Mouse (Mus musculus) midbrain, postnatal 0 days (tissue): Measurements from ENCODE around the gene Cipc. TPM values are rescaled to one million over a fixed set of nuclear protein-coding genes. Genes with fewer than 3 reads are reported as not detected.

Source experiments
- ATAC-seq: fragments of 200-750 bp; cut with Nextera tagmentation; 2 replicates; pipeline ENCODE4 v1.8.0; 2017; ENCODE audit warnings: moderate number of reproducible peaks, mild to moderate bottlenecking, moderate TSS enrichment, moderate library complexity; ENCODE audit not compliant: low FRiP score
- DNase-seq: peaks from one replicate; pipeline ENCODE4 v3.0.0-alpha.2; 2015; ENCODE audit warnings: low spot score
- H3K27ac ChIP-seq: fragments of 300-500 bp; sonication (generic); 2 replicates; pipeline ENCODE4 v1.5.1; 2014; ENCODE audit warnings: low read depth, mild to moderate bottlenecking, low read length, mixed read lengths
- H3K27me3 ChIP-seq: fragments of 300-500 bp; sonication (generic); 2 replicates; pipeline ENCODE4 v1.6.1; 2014; ENCODE audit warnings: low read length, control low read depth, mixed read lengths; ENCODE audit not compliant: insufficient read depth
- H3K36me3 ChIP-seq: fragments of 300-500 bp; sonication (generic); 2 replicates; pipeline ENCODE4 v1.6.1; 2014; ENCODE audit warnings: low read length, control low read depth, mixed read lengths; ENCODE audit not compliant: insufficient read depth
- H3K4me1 ChIP-seq: fragments of 300-500 bp; sonication (generic); 2 replicates; pipeline ENCODE4 v1.6.1; 2014; ENCODE audit warnings: mild to moderate bottlenecking, control low read depth, antibody characterized with exemption, low read length, mixed read lengths; ENCODE audit not compliant: insufficient read depth
- H3K4me2 ChIP-seq: fragments of 300-500 bp; sonication (generic); 2 replicates; pipeline ENCODE4 v1.6.1; 2014; ENCODE audit warnings: low read depth, mild to moderate bottlenecking, low read length, mixed read lengths; ENCODE audit not compliant: poor library complexity, severe bottlenecking
- H3K4me3 ChIP-seq: fragments of 300-500 bp; sonication (generic); 2 replicates; pipeline ENCODE4 v1.5.1; 2014; ENCODE audit warnings: low read depth, mild to moderate bottlenecking, low read length, moderate library complexity
- H3K9ac ChIP-seq: fragments of 300-500 bp; sonication (generic); replicated peaks from 2 replicates; pipeline ENCODE4 v1.6.1; 2014; ENCODE audit warnings: mild to moderate bottlenecking, low read length, moderate library complexity, mixed read lengths; ENCODE audit not compliant: poor library complexity, severe bottlenecking
- H3K9me3 ChIP-seq: fragments of 300-500 bp; sonication (generic); 2 replicates; pipeline ENCODE4 v1.6.1; 2016; ENCODE audit warnings: low read length, control low read depth
- CTCF ChIP-seq: IDR thresholded peaks from 2 replicates; pipeline ENCODE4 v1.5.1; 2016; ENCODE audit warnings: antibody characterized with exemption, mild to moderate bottlenecking
- WGBS: fragments of 180-500 bp; shearing (Covaris S2); extraction: QIAGEN DNeasy Blood & Tissue Kit; methylation state at CpG from one replicate; pipeline ENCODE4 v1.1.7; 2014; 5-methylcytosine and 5-hydroxymethylcytosine counted together
- polyA plus RNA-seq: library from polyadenylated mRNA; unstranded; fragments of >200 nt; fragmentation: Nextera tagmentation; extraction: Ambion mirVana; gene quantifications from 2 replicates; pipeline ENCODE4 v1.2.1, GENCODE M21; 2015
- total RNA-seq: library from RNA; depleted of rRNA; stranded (reverse); fragments of >200 nt; gene quantifications from 2 replicates; pipeline ENCODE4 v1.2.3, GENCODE M21; 2014

The Cipc gene
- total and polyA plus RNA-seq, 2 experiments from 2014 or later: 34.6 to 77.5 TPM

DNA sequence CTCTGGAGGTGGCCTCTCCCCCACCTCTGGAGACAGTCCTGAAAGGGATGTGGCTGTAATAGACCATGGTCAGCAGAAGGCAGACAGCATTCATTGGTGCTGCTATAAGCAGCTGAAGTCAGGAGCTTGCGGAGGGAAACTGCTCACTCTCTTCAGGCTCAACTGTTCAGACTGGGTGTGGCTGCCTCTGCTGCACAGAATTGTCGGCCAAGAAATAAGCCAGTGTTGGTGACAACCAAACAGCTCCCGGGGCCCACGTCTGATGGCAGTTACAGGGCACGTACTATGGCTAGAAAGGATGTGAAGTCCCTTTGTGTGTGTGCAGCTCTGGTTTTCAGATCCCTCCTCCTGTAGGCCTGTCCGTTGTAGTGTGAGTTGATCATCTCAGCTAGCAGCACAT lies 32.1 kb upstream of the Cipc start:
- no peak overlapping the region for H3K27ac ChIP-seq
- H3K36me3 ChIP-seq: no peaks in the 10 kb centered on the region
- WGBS: 60% methylated on average over 6 of the region's 6 CpGs
- DNase-seq (no peak), ATAC-seq (no peak)
- H3K4me2 ChIP-seq: no peak overlapping the region
- H3K27me3 ChIP-seq: no peaks in the 10 kb centered on the region
- H3K4me3 ChIP-seq: no peak overlapping the region
- no peaks in the 10 kb centered on the region for H3K9me3 ChIP-seq
- no peak overlapping the region for H3K9ac ChIP-seq
- H3K4me1 ChIP-seq: peaks cover 26% of the 10 kb centered on the region
- no peak for TF ChIP-seq CTCF

- no peak for DNase-seq
- H3K4me1 ChIP-seq: peaks cover 26% of the 10 kb centered on the region
Measured at GRCm38 (mm10) chr12:86915617-86916016, 31.2 kb upstream of the Cipc start.

GRCm38 (mm10) chr12:86916796-86917573 lies 29.9 kb upstream of the Cipc start:
- DNase-seq (no peak), ATAC-seq (no peak)
- H3K4me3 ChIP-seq: no peak overlapping the region
- H3K9me3 ChIP-seq: no peaks in the 10 kb centered on the region
- TF ChIP-seq CTCF: no peak
- H3K4me1 ChIP-seq: peaks cover 26% of the 10 kb centered on the region
- H3K9ac ChIP-seq: peak overlapping the region; percentile 24; the same call in 1 of the 2 replicates
- H3K36me3 ChIP-seq: no peaks in the 10 kb centered on the region
- H3K4me2 ChIP-seq: no peak overlapping the region
- H3K27ac ChIP-seq: peak overlapping the region; percentile 77
- 86% methylated on average over 7 of the region's 7 CpGs for WGBS
- H3K27me3 ChIP-seq: no peaks in the 10 kb centered on the region

More at GRCm38 (mm10) chr12:86915617-86916016, 31.2 kb upstream of the Cipc start:
- Histone ChIP-seq H3K4me2 (no peak overlapping the region), H3K4me3 (no peak overlapping the region), H3K27ac (no peak overlapping the region), H3K27me3 (no peaks in the 10 kb centered on the region), H3K9ac (no peak overlapping the region), H3K9me3 (no peaks in the 10 kb centered on the region), H3K36me3 (no peaks in the 10 kb centered on the region)
- no peak for ATAC-seq
- 71% methylated on average over 7 of the region's 7 CpGs for WGBS
- TF ChIP-seq CTCF: no peak

- DNase-seq (peak; percentile 62), ATAC-seq (peak; percentile 64; the same call in 1 of the 2 replicates)
- TF ChIP-seq CTCF: no peak
- peak overlapping the region; percentile 24; the same call in 1 of the 2 replicates for H3K9ac ChIP-seq
- H3K4me2 ChIP-seq: no peak overlapping the region
- H3K4me1 ChIP-seq: peaks cover 21% of the 10 kb centered on the region
- no peaks in the 10 kb centered on the region for H3K27me3 ChIP-seq
- no peaks in the 10 kb centered on the region for H3K9me3 ChIP-seq
- H3K4me3 ChIP-seq: no peak overlapping the region
- WGBS: 6% methylated on average over 11 of the region's 11 CpGs
- H3K36me3 ChIP-seq: no peaks in the 10 kb centered on the region
- peak overlapping the region; percentile 77 for H3K27ac ChIP-seq
Measured at GRCm38 (mm10) chr12:86918361-86918967, 28.4 kb upstream of the Cipc start.

DNA sequence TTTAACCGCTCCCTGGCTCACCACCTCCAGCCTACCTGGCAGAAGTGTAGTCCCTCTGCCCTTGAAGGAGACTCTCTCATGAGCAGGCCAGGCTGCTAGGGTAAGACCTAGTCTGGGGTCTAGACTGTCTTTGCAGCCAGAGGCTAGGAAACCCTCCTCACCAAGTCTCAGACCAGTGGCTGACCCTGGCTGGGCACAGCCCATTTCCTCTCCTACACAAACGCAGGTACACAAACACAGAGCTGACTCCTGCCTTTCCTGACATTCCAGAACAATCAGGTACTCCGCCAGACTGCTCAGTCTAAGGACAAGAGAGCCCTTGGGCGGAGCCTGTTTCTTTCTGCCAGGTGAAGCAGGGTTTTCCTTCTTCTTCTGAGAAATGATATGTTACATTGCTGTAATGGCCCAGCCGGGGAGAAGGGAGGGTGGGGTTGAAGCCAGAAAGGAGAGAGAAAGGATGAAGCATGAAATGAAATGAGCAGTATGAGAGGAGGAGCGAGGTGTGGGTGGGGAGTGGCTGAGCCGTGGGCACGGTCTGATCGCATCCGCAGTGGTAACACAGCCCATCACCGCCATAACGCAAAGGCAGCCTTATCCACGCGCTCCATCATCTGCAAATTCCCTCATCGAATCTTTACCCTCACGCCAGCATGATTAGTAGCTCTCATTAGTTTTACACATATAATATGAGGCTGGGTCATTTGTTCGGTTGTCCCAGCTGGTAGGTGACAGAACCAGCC lies 27.7 kb upstream of the Cipc start:
- ATAC-seq (no peak), DNase-seq (no peak)
- Histone ChIP-seq H3K27me3 (no peaks in the 10 kb centered on the region), H3K9ac (peak overlapping the region; percentile 36; the same call in 1 of the 2 replicates), H3K4me1 (peaks cover 21% of the 10 kb centered on the region), H3K27ac (peak overlapping the region; percentile 77), H3K36me3 (no peaks in the 10 kb centered on the region), H3K4me3 (no peak overlapping the region), H3K9me3 (no peaks in the 10 kb centered on the region), H3K4me2 (no peak overlapping the region)
- TF ChIP-seq CTCF: no peak
- WGBS: 60% methylated on average over 17 of the region's 17 CpGs
